Mouse (Mus musculus) stomach, embryonic 14.5 days (tissue): ENCODE measurements around the gene Gpr135. TPM values are rescaled to one million over a fixed set of nuclear protein-coding genes. Genes with fewer than 3 reads are reported as not detected.

Source experiments
- ATAC-seq: fragments of 200-750 bp; cut with Nextera tagmentation; 2 replicates; pipeline ENCODE4 v1.8.0; 2017; ENCODE audit warnings: low read depth, moderate TSS enrichment; ENCODE audit not compliant: insufficient number of reproducible peaks, insufficient read depth, low FRiP score
- H3K27ac ChIP-seq: fragments of 300-500 bp; sonication (generic); 2 replicates; pipeline ENCODE4 v1.5.1; 2014; ENCODE audit warnings: mild to moderate bottlenecking, low read length, moderate library complexity, mixed read lengths
- H3K27me3 ChIP-seq: fragments of 300-500 bp; sonication (generic); 2 replicates; pipeline ENCODE4 v1.6.1; 2014; ENCODE audit warnings: low read length, control low read depth, mixed read lengths; ENCODE audit not compliant: control insufficient read depth, insufficient read depth
- H3K36me3 ChIP-seq: fragments of 300-500 bp; sonication (generic); 2 replicates; pipeline ENCODE4 v1.6.1; 2014; ENCODE audit warnings: mild to moderate bottlenecking, control low read depth, low read length, moderate library complexity, mixed read lengths; ENCODE audit not compliant: control insufficient read depth, insufficient read depth
- H3K4me1 ChIP-seq: fragments of 300-500 bp; sonication (generic); 2 replicates; pipeline ENCODE4 v1.6.1; 2014; ENCODE audit warnings: low read length, control low read depth, mixed read lengths; ENCODE audit not compliant: control insufficient read depth, insufficient read depth
- H3K4me2 ChIP-seq: fragments of 300-500 bp; sonication (generic); replicated peaks from 2 replicates; pipeline ENCODE4 v1.6.1; 2014; ENCODE audit warnings: low read depth, low read length, control low read depth
- H3K4me3 ChIP-seq: fragments of 300-500 bp; sonication (generic); 2 replicates; pipeline ENCODE4 v1.5.1; 2014; ENCODE audit warnings: low read depth, low read length, control low read depth
- H3K9ac ChIP-seq: fragments of 300-500 bp; sonication (generic); replicated peaks from 2 replicates; pipeline ENCODE4 v1.6.1; 2014; ENCODE audit warnings: low read depth, mild to moderate bottlenecking, control low read depth, low read length, moderate library complexity, mixed read lengths
- H3K9me3 ChIP-seq: fragments of 300-500 bp; sonication (generic); 2 replicates; pipeline ENCODE4 v1.6.1; 2016; ENCODE audit warnings: low read depth, low read length, control low read depth; ENCODE audit not compliant: control insufficient read depth
- WGBS: fragments of 180-500 bp; shearing (Covaris S2); extraction: QIAGEN DNeasy Blood & Tissue Kit; methylation state at CpG from one replicate; pipeline ENCODE4 v1.1.7; 2014; 5-methylcytosine and 5-hydroxymethylcytosine counted together
- polyA plus RNA-seq: library from polyadenylated mRNA; unstranded; fragments of >200 nt; fragmentation: Nextera tagmentation; extraction: Ambion mirVana; gene quantifications from 2 replicates; pipeline ENCODE4 v1.2.1, GENCODE M21; 2014

The Gpr135 gene
- polyA plus RNA-seq, 1 experiment from 2014 or later = 0.75 TPM

GRCm38 (mm10) chr12:72086166-72086825, 15.4 kb upstream of the Gpr135 start:
- H3K9ac ChIP-seq = peak overlapping the region; percentile 79
- WGBS = 1% methylated on average over 18 of the region's 18 CpGs
- ATAC-seq = no peak
- peak overlapping the region; percentile 54 for H3K4me2 ChIP-seq
- peaks cover 8% of the 10 kb centered on the region for H3K36me3 ChIP-seq
- no peaks in the 10 kb centered on the region for H3K9me3 ChIP-seq
- peaks cover 5% of the 10 kb centered on the region for H3K4me1 ChIP-seq
- H3K27me3 ChIP-seq = no peaks in the 10 kb centered on the region
- H3K27ac ChIP-seq = peak overlapping the region; percentile 95
- H3K4me3 ChIP-seq = peak overlapping the region; percentile 69

DNA sequence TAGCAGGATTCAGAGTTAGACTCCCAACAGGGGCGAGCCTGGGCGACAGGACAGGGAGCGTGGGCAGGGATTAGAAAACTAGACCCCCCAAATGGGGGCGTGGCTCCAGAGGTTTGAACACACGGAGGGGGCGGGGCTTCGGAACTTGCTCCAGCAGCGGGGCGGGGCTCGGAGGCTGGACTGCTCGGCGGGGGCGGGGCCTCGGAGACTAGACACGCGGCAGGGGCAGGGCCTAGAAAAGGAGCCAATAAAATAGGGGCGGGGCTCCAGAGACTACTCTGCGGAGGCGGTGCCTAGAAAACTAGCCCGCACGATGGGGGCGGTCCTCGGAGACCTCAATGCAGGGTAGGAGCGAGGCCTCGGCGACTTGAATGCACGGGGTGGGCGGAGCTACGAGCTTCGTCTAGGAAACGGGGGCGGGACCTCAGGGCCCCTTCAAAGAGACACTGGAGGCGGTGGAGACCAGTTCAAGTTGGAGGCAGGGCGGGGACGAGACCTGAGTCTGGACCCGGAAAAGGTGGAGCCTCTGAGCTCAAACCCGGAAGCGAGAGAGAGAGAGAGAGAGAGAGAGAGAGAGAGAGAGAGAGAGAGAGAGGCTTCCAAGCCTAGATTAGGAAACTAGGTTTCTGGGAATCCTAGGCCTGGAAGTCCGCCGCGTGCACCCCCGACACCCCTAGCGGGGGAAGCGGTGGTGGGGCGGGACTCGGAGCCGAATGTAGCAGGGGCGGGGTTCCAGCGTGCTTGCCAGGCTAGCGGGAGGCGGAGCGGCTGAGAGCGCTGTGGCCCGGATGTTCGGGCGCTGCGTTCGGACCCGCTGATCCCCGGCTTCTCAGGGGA, 14.6 kb upstream of the Gpr135 start, which contains the start of the genes L3hypdh and Jkamp:
TSS of gene L3hypdh (minus strand) at position 111 of the 837 bp plus-strand sequence.
TSS of gene Jkamp (plus strand) at position 261 of the 837 bp plus-strand sequence.
- H3K27me3 ChIP-seq = no peaks in the 10 kb centered on the region
- ATAC-seq = peak; percentile 97

GRCm38 (mm10) chr12:72085024-72085328, 14.1 kb upstream of the Gpr135 start:
- WGBS = under 1% methylated on average over 31 of the region's 31 CpGs
- H3K9me3 ChIP-seq = no peaks in the 10 kb centered on the region

More for the DNA sequence above, 14.6 kb upstream of the Gpr135 start, which contains the start of the genes L3hypdh and Jkamp:
- Histone ChIP-seq H3K9ac (peak within 1 kb of the TSS; percentile 79), H3K9me3 (no peaks in the 10 kb centered on the region), H3K4me3 (peak within 1 kb of the TSS; percentile 69), H3K4me2 (peak within 1 kb of the TSS; percentile 89), H3K36me3 (peaks cover 6% of the 10 kb centered on the region), H3K27ac (peak within 1 kb of the TSS; percentile 95), H3K4me1 (peaks cover 5% of the 10 kb centered on the region)
- under 1% methylated on average over 57 of the region's 60 CpGs for WGBS

GRCm38 (mm10) chr12:72084261-72085023, 13.5 kb upstream of the Gpr135 start:
- Histone ChIP-seq H3K4me1 (peaks cover 5% of the 10 kb centered on the region), H3K36me3 (no peaks in the 10 kb centered on the region)
- WGBS = 3% methylated on average over 46 of the region's 46 CpGs

More at GRCm38 (mm10) chr12:72085024-72085328, 14.1 kb upstream of the Gpr135 start:
- peak overlapping the region; percentile 89 for H3K4me2 ChIP-seq
- H3K9ac ChIP-seq = peak overlapping the region; percentile 61
- peak overlapping the region; percentile 64 for H3K27ac ChIP-seq
- no peak for ATAC-seq
- H3K4me3 ChIP-seq = peak overlapping the region; percentile 69
- H3K4me1 ChIP-seq = peaks cover 5% of the 10 kb centered on the region
- H3K27me3 ChIP-seq = no peaks in the 10 kb centered on the region
- H3K36me3 ChIP-seq = peaks cover 2% of the 10 kb centered on the region; the same call in 1 of the 2 replicates

GRCm38 (mm10) chr12:72083265-72083664, 12.3 kb upstream of the Gpr135 start:
- H3K36me3 ChIP-seq = no peaks in the 10 kb centered on the region

More at GRCm38 (mm10) chr12:72084261-72085023, 13.5 kb upstream of the Gpr135 start:
- peak; percentile 2; the same call in 1 of the 2 replicates for ATAC-seq
- peak overlapping the region; percentile 89 for H3K4me2 ChIP-seq
- H3K4me3 ChIP-seq = peak overlapping the region; percentile 69
- no peaks in the 10 kb centered on the region for H3K27me3 ChIP-seq
- H3K27ac ChIP-seq = peak overlapping the region; percentile 64
- no peaks in the 10 kb centered on the region for H3K9me3 ChIP-seq
- H3K9ac ChIP-seq = peak overlapping the region; percentile 61

GRCm38 (mm10) chr12:72082370-72082769, 11.4 kb upstream of the Gpr135 start:
- H3K4me3 ChIP-seq = no peak overlapping the region

More at GRCm38 (mm10) chr12:72083265-72083664, 12.3 kb upstream of the Gpr135 start:
- H3K27ac ChIP-seq = no peak overlapping the region
- H3K4me3 ChIP-seq = no peak overlapping the region
- H3K4me1 ChIP-seq = peaks cover 5% of the 10 kb centered on the region
- H3K27me3 ChIP-seq = no peaks in the 10 kb centered on the region
- H3K4me2 ChIP-seq = no peak overlapping the region
- no peak overlapping the region for H3K9ac ChIP-seq
- no peak for ATAC-seq
- no peaks in the 10 kb centered on the region for H3K9me3 ChIP-seq
- WGBS = 84% methylated on average over 9 of the region's 9 CpGs

DNA sequence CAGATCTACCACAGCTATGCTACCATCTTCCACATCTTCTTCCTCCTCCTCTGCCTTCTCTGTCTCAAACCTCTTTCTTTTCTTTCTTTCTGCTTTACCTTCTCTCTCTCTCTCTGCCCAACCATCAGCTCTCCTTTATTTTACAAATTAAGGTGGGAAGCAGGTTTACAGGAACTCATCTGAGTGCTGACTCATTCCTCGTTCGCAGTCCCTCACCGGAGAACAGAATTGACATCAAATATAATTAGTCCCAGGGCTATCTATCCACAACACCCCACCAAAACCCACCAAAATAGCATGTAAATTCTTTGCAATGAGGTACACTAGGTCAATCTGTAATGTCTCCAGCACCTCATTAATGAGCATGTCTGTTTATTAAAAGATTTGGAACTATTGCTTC, 11.0 kb upstream of the Gpr135 start:
- H3K36me3 ChIP-seq = no peaks in the 10 kb centered on the region
- no peak for ATAC-seq
- H3K4me2 ChIP-seq = no peak overlapping the region
- H3K4me1 ChIP-seq = no peaks in the 10 kb centered on the region
- H3K9me3 ChIP-seq = no peaks in the 10 kb centered on the region
- H3K9ac ChIP-seq = no peak overlapping the region
- WGBS = 65% methylated on average over 3 of the region's 3 CpGs
- no peak overlapping the region for H3K27ac ChIP-seq
- no peaks in the 10 kb centered on the region for H3K27me3 ChIP-seq
- no peak overlapping the region for H3K4me3 ChIP-seq

More at GRCm38 (mm10) chr12:72082370-72082769, 11.4 kb upstream of the Gpr135 start:
- 31% methylated on average over 18 of the region's 18 CpGs for WGBS
- Histone ChIP-seq H3K4me1 (peaks cover 2% of the 10 kb centered on the region), H3K9me3 (no peaks in the 10 kb centered on the region), H3K27me3 (no peaks in the 10 kb centered on the region), H3K9ac (no peak overlapping the region), H3K27ac (no peak overlapping the region), H3K4me2 (peak overlapping the region; percentile 24; the same call in 1 of the 2 replicates), H3K36me3 (no peaks in the 10 kb centered on the region)
- no peak for ATAC-seq

DNA sequence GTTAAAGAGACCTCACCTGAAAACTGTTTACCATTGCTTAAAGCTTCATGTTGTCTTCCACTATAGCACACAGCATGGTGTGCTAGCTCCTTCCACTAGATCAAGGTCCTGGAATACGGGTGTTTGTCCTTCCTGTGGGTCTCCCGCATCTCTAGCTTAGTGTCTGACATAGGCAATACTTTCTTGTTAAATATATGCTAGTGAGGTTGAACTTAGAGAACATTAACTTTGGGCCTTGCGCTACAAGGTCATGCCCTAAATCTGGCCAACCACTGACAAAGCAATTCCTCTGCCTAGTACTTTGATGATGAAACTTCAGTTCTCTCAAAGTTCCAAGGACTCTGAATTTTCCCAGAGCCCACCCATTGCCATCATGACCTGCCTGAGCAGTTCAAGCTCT, 7.3 kb upstream of the Gpr135 start:
- Histone ChIP-seq H3K27ac (no peak overlapping the region), H3K4me1 (no peaks in the 10 kb centered on the region), H3K9ac (no peak overlapping the region), H3K27me3 (no peaks in the 10 kb centered on the region), H3K9me3 (no peaks in the 10 kb centered on the region), H3K36me3 (no peaks in the 10 kb centered on the region), H3K4me3 (no peak overlapping the region), H3K4me2 (no peak overlapping the region)
- ATAC-seq = no peak
- WGBS = 83% methylated on average over 3 of the region's 3 CpGs
